24 mouse cellular contexts compared by ENCODE assay signal in the genomic region with DNA sequence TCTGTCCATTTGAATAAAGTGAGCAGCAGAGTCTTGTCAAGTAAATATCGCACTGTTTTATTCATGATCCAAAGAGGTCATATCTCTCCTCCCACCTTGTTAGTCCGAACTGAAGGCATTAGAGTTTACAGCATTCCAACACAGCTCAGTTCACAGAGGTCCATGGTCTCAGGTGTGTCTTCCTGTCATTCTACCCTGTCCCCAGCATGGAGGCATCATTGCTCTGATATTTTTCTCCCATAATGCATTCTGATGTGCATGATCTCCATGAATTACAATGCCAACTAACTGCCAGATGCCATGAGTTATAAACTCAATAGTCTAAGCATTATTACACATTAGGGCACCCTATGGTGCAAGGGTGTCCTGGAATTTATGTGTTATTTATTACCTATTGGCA.
"Had no signal": no experiment of that assay in that cellular context is flagged by ENCODE, and none has a peak within 500 bp of the region (broad histone marks: within the 10 kb centered on the region; RNA-seq: fewer than 3 reads in every experiment).

No protein-coding gene starts in this region.

- H3K4me1 ChIP-seq: heart, embryonic 10.5 days; hindbrain, embryonic 10.5 days; intestine, embryonic 15.5 days; liver, embryonic 13.5 days had no signal

- H3K4me2 ChIP-seq: heart, embryonic 12.5 days; hindbrain, embryonic 12.5 days; hindbrain, embryonic 14.5 days; intestine, embryonic 15.5 days; limb, embryonic 12.5 days; liver, embryonic 11.5 days; liver, embryonic 13.5 days had no signal

- H3K9me3 ChIP-seq: heart, embryonic 10.5 days; hindbrain, embryonic 10.5 days; hindbrain, embryonic 12.5 days; intestine, embryonic 15.5 days; limb, embryonic 10.5 days; liver, embryonic 13.5 days had no signal

- ATAC-seq: inflammation-experienced regulatory T-cells, adult 6 months; intestine, embryonic 15.5 days; intestine, postnatal 0 days had no signal

- H3K4me3 ChIP-seq: gastrocnemius, adult 2 months; heart, embryonic 10.5 days; heart, embryonic 12.5 days; hindbrain, embryonic 10.5 days; hindbrain, embryonic 12.5 days; intestine, embryonic 15.5 days; layer of hippocampus, adult 2 months; left cerebral cortex, adult 2 months; limb, embryonic 10.5 days; limb, embryonic 12.5 days; liver, embryonic 13.5 days had no signal

- H3K9ac ChIP-seq: heart, embryonic 12.5 days; hindbrain, embryonic 12.5 days; hindbrain, embryonic 14.5 days; intestine, embryonic 15.5 days; limb, embryonic 12.5 days; liver, embryonic 13.5 days had no signal

- H3K27ac ChIP-seq: gastrocnemius, adult 2 months; heart, embryonic 10.5 days; hindbrain, embryonic 10.5 days; hindbrain, embryonic 12.5 days; hindbrain, embryonic 14.5 days; intestine, embryonic 15.5 days; layer of hippocampus, adult 2 months; left cerebral cortex, adult 2 months; limb, embryonic 10.5 days; limb, embryonic 12.5 days; liver, embryonic 13.5 days had no signal

- H3K36me3 ChIP-seq: heart, embryonic 10.5 days; heart, embryonic 12.5 days; hindbrain, embryonic 10.5 days; hindbrain, embryonic 12.5 days; intestine, embryonic 15.5 days; limb, embryonic 12.5 days; liver, embryonic 13.5 days had no signal

- H3K27me3 ChIP-seq: heart, embryonic 12.5 days; hindbrain, embryonic 12.5 days; intestine, embryonic 15.5 days; limb, embryonic 12.5 days; liver, embryonic 13.5 days had no signal

- DNase-seq: gastrocnemius, adult 2 months; gastrocnemius, postnatal 10 days; gastrocnemius, postnatal 25 days; heart, adult 18-20 months; heart, postnatal 10 days; heart, postnatal 4 days; kidney, adult 18-20 months; kidney, postnatal 25 days; kidney, postnatal 4 days; liver; liver, embryonic 13.5 days had no signal
